Mouse (Mus musculus): ENCODE measurements around the gene Tbc1d30.

The Tbc1d30 gene

DNA sequence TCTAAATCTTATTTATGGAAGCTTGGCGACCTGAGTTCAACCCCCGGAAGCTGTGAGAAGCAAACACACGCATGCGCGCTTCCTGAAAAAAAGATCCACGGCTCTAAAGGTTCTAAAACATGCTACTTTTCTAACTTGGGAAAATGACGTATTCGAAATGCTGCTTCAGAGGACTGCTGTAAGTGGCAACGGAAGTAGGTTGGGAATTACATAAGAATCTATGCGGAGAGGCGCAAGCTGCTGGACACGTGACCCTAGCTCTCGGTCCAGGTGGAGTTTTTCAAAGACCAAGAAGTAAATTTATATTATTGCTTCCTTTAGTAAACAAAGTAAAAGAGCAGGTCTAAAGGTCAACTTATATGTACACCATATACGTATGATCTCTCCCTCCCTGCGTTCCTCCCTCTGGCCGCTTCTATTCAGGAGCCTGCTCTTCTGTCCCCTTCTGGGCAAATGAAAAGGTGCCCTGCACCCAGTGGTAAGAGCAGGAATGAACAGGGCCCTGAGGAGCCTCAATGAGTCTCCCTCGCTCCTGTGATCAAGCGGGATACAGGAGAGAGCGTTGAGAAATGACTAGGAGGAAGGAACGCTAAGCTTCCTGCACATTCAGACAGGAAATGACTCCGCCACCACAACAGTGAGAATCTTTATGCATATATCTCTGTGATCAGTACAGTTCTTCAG, 87.4 kb downstream of the Tbc1d30 start:
- DNase-seq, result peak in 1 of 2 experiments; percentile 24

DNA sequence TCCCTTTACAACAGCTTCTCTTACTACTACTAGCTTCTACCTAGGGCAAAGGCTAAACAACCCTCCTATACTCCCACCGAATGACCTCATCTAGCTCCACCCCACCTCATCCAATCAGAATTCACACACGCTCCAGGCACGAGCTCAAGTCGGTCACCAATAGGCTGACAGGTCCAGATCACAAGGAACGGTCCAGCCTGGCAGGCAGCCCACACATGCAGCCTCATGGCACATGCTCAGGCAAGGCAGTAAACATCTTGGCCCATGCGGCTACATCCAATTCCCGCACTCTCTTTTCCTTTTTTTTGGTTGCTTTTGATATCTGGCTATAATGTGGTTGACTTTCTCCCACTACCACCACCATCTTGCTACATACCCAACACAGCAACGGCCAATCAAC, 88.9 kb downstream of the Tbc1d30 start:
- DNase-seq, result no peak

DNA sequence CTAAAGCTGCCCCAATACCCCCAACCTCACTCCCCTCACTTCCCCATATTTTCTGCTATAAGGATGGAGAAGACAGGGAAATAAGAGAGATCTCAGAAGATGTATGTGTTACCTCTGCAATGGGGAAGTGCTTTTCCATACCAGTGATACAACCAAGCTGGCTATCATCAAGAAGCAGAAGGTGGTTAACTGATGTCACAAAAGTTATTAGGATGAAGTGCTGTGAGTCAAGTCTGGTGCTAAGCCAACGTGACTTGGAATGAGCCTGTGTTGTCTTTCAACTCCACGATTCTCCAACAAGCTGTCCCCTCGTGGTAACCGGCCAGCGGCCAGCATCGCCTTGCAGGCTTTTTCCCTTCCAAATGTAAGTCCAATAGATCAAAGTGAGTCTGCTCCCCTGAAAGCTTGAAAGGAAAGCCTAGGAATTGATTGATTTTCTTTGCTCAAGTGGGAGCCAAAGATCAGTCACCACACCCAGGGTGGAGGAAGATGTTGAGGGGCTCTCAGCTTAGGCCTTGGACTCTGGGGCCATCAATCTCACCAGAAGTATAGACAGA, 90.0 kb downstream of the Tbc1d30 start:
- no peak for DNase-seq

DNA sequence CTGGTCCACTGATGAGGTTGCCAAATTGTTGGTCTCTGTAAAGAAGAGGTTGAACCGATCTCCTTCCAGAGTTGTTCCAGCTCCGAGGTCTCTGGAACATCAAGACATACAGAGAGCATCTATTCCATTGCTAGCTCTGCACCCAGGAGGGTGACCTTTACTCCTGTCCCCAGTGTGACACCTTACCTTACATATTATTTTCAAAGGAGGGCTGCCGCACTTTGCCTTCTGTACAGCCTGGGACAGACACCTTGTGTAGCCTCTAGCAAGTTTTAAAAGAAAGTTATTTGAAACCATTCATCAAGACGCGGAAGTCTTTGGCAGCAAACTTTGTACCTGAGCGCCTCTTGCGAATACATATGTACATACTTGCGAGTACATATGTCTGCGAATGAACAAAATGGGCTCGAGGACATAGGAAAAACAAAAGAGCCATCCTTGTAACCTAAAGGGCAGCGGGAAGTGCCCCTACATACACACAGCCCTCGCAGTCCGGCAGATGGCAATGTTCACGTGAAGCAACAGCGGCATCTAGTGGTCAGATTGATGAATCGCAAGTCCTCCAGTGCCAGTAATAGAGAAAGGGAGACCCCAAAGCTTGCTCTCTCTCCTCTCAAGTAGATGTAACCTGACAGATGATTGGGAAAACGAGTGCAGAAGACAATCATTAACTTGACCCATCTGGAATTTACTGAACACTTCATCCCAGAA, 94.8 kb downstream of the Tbc1d30 start:
- peak in 1 of 2 experiments; percentile 30 for DNase-seq

DNA sequence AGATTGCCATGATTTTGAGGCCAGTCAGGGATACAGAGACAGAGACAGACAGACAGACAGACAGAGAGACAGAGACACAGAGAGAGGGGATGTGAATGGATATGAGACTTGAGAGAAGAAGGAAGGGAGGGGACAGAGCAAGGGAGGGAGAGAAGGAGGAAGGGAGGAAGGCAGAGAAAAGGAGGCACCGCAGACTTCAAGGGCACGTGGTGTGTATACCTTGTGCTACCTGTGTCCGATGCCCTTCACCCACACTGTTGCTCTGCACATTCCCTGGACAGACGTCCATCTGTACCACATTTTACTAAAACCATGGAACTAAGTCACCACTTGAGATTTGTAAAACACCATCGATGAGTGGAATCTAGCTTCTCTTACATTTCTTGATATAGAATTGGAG, 95.6 kb downstream of the Tbc1d30 start:
- DNase-seq, result no peak

- DNase-seq, result no peak
These were observed 96.7 kb downstream of the Tbc1d30 start for GRCm38 (mm10) chr10:121254343-121254742.

DNA sequence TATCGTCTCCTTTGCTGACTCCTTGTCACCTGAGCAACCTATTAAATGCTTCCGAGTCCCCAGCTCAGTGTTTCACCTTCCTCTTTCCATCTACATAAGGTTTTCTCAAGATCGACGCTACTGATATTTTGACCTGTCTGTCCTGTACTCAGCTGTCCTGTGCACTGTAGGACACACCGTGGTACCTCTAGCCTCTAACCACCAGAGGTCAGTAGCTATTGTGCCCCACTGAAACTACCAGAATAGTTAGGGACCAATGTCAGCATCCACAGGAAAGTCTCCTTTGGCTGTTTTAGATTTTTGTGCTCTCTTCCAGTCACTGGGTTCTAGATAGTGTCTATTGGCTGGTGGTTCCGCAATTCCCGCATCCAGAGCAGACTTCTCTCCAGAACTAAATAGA, 98.3 kb downstream of the Tbc1d30 start:
- DNase-seq, result no peak

GRCm38 (mm10) chr10:121251191-121251590, 99.9 kb downstream of the Tbc1d30 start:
- no peak for DNase-seq

DNA sequence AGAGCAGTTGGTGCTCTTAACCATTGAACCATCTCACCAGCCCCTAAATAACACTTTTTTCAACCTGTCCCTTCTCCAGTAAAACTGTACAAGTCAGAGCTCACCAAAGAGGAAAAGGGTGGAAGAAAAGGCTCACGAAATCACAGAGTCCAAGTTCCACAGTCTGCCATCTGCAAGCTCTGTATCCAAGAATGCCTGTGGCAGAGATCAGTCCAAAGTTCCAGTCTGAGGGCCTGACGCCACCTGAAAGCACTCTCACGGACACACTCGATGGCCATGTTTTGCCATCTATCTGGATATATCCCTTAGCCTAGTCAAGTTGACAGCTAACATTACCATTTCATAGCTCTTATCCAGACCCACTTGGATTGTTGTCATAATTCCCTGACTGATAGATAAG, 101.3 kb downstream of the Tbc1d30 start:
- DNase-seq, result no peak

DNA sequence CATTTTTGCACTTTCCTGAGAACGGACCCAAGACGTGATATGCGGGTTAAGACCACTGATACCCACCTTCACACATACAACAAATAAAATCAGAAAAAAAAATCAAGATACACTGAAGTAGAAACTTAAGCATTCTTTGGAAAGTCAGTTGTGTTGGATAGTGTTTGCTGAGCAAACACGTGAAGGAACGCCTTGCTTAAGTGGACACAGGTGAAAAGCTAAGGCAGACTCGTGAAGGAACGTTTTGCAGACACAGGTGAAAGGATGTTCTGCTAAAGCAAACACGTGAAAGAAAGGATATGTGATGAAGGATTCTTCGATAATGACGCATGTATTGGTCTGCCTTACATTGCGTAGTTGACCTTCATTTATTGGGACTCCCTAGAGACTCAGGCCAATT, 103.5 kb downstream of the Tbc1d30 start:
- no peak for DNase-seq

DNA sequence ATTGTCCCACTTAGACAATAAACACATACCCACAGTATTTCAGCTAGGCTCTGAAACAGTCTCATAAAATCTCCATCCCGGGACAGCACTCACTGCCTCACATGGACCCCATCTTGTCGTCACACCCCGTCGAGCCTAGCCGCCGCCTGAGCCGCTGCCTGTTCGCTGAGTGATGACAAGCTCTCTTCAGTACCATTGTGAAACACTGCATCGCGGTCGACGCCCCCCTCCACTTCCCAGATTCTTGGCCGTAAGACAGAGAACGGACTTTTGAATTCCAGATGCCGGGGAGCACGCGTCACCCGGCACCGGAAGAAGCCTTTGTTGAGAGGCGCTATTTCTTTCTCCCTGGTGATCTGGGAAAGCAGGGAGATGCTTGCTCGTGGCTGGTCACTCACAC, 104.1 kb downstream of the Tbc1d30 start:
- no peak for DNase-seq

GRCm38 (mm10) chr10:121243373-121244207, 107.5 kb downstream of the Tbc1d30 start:
- no peak for DNase-seq

DNA sequence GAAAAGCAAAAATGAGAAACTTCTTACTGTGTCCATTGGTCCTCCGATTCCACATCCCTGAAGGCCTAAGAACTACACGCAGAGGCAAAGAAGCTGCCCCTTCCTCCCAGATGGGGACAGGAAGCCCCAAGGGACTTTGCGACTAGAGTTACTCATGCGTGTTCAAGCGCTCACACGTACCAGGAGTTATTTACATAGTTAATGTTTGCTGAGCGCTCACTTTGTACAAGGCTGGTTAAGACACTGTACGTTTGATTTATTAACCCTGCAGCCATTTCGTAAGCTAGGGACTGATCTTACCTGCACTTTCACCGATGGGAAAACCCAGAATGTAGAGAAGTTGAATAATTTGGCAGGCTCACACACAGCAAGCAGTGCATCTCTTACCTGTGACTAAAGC, 108.5 kb downstream of the Tbc1d30 start:
- no peak for DNase-seq

- DNase-seq, result no peak
These were observed 112.0 kb downstream of the Tbc1d30 start for GRCm38 (mm10) chr10:121239065-121239464.

DNA sequence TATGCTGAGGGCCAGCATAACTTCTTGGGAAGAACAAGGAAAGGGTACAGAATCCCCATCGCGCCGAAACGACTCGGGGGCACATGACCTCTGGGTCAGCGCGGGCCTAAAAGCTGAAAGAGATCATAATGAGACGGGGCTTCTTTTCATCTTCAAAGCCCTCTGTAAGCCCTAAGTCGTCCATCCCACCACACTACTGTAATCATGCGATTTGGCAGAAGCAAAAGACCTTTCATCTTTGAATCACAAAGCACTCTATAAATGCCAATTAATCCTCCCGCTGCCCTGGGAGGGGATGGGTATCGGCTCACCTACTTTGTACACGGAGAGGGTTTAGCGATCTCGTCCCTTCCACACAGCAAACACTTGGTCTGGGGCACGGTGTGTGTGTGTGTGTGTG, 112.5 kb downstream of the Tbc1d30 start:
- DNase-seq, result no peak

DNA sequence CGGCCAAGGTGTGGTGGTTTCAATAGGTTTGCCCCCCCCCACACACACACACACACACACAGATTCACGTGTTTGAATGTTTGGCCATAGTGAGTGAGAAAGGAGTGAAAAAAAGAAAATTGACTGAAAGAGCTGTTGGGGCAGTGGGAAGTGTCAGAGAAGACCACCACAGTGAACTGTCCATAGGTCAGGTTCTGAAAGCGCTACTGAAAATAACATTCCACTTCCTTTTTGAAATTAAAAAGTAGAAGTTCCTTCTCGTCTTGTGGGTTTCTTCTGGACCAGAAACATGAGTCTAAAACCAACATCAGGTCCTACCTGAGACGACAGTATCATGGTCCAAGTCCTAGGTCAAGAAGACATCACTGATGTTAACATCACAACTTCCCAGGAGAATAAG, 113.7 kb downstream of the Tbc1d30 start:
- DNase-seq, result no peak

GRCm38 (mm10) chr10:121235167-121235824, 115.8 kb downstream of the Tbc1d30 start:
- no peak for DNase-seq

DNA sequence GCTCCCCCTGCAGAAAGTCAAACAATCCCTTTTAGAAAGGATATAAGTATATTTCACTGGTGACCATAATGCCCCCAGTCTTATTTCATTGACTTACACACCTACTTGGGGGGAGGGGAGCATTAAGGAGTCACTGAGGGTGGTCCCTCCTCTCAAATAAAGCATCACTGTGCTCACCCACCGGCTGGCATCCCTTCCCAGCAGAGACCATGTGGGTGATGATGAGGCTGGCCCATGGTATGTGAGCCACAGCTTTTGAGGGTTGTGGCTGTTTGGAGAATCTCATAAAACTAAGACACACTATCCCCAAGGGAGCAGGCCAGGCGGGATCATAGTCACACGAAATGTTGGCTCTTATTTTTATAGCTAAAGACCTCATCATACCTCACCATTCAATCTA, 116.6 kb downstream of the Tbc1d30 start:
- no peak for DNase-seq

- no peak for DNase-seq
These were observed 122.6 kb downstream of the Tbc1d30 start for GRCm38 (mm10) chr10:121228422-121228953.

- no peak for DNase-seq
These were observed 123.1 kb downstream of the Tbc1d30 start for GRCm38 (mm10) chr10:121227988-121228409.

GRCm38 (mm10) chr10:121227403-121227802, 123.7 kb downstream of the Tbc1d30 start:
- DNase-seq, result no peak

GRCm38 (mm10) chr10:121225636-121226035, 125.4 kb downstream of the Tbc1d30 start:
- DNase-seq, result no peak

Measured in thymus, adult 18-20 months (tissue).